Mouse (Mus musculus) Muller cell, postnatal 12 days (primary cell): ENCODE data around the gene Borcs5.
"Not testable (repeated sequence)": the region's sequence is repeated elsewhere in the genome, so short reads cannot be mapped to it uniquely, and the experiment has no call there.

Source experiments
- DNase-seq: peaks from one replicate; pipeline ENCODE4 v3.0.0-alpha.2; 2015; ENCODE audit errors: inconsistent ontology term

Borcs5 gene

GRCm38 (mm10) chr6:134670881-134671411 lies 31.6 kb downstream of the Borcs5 start:
- peak; percentile 90 for DNase-seq

GRCm38 (mm10) chr6:134673712-134674111 lies 34.4 kb downstream of the Borcs5 start:
- DNase-seq, result not testable (repeated sequence)

- DNase-seq, result no peak
Measured at GRCm38 (mm10) chr6:134677504-134677903, 38.2 kb downstream of the Borcs5 start.

- no peak for DNase-seq
Measured at GRCm38 (mm10) chr6:134678037-134678436, 38.7 kb downstream of the Borcs5 start.

- DNase-seq, result not testable (repeated sequence)
Measured at GRCm38 (mm10) chr6:134679330-134679729, 40.0 kb downstream of the Borcs5 start.

GRCm38 (mm10) chr6:134684354-134684915 lies 45.1 kb downstream of the Borcs5 start:
- no peak for DNase-seq

GRCm38 (mm10) chr6:134685040-134685439 lies 45.7 kb downstream of the Borcs5 start:
- no peak for DNase-seq

GRCm38 (mm10) chr6:134685515-134685914 lies 46.2 kb downstream of the Borcs5 start:
- DNase-seq, result no peak

GRCm38 (mm10) chr6:134694498-134694897 lies 55.2 kb downstream of the Borcs5 start:
- no peak for DNase-seq

- DNase-seq, result no peak
Measured at GRCm38 (mm10) chr6:134694988-134695387, 55.7 kb downstream of the Borcs5 start.

- no peak for DNase-seq
Measured at GRCm38 (mm10) chr6:134695625-134696024, 56.3 kb downstream of the Borcs5 start.

GRCm38 (mm10) chr6:134696146-134696545 lies 56.8 kb downstream of the Borcs5 start:
- DNase-seq, result no peak

- no peak for DNase-seq
Measured at GRCm38 (mm10) chr6:134696554-134696953, 57.2 kb downstream of the Borcs5 start.

GRCm38 (mm10) chr6:134698243-134698642 lies 58.9 kb downstream of the Borcs5 start:
- no peak for DNase-seq

GRCm38 (mm10) chr6:134700451-134701210 lies 61.3 kb downstream of the Borcs5 start:
- DNase-seq, result peak; percentile 96

- DNase-seq, result no peak
Measured at GRCm38 (mm10) chr6:134701211-134701602, 61.9 kb downstream of the Borcs5 start.

GRCm38 (mm10) chr6:134702184-134702583 lies 62.9 kb downstream of the Borcs5 start:
- no peak for DNase-seq

- DNase-seq, result no peak
Measured at GRCm38 (mm10) chr6:134703053-134703690, 63.9 kb downstream of the Borcs5 start.

GRCm38 (mm10) chr6:134706467-134706866 lies 67.2 kb downstream of the Borcs5 start:
- no peak for DNase-seq

GRCm38 (mm10) chr6:134710020-134710419 lies 70.7 kb downstream of the Borcs5 start:
- DNase-seq, result no peak

- DNase-seq, result no peak
Measured at GRCm38 (mm10) chr6:134713321-134713720, 74.0 kb downstream of the Borcs5 start.

GRCm38 (mm10) chr6:134713897-134714296 lies 74.6 kb downstream of the Borcs5 start:
- no peak for DNase-seq

- DNase-seq, result no peak
Measured at GRCm38 (mm10) chr6:134716168-134716587, 76.9 kb downstream of the Borcs5 start.
